Mouse (Mus musculus): Measurements from ENCODE around the gene Stim1.

GRCm38 (mm10) chr7:102434344-102434743, 166.7 kb downstream of the Stim1 start:
- no peak for TF ChIP-seq CHD2 (IDR thresholded peaks at IDR 0.05; ENCODE audit: low read depth, low read length)
- no peak for TF ChIP-seq MAFK (IDR thresholded peaks at IDR 0.05; ENCODE audit: insufficient read depth, low read depth, low read length)
- no peak for TF ChIP-seq ZNF384 (IDR thresholded peaks at IDR 0.05; ENCODE audit: low read depth, low read length)
- no peak for TF ChIP-seq HCFC1 (IDR thresholded peaks at IDR 0.05; ENCODE audit: borderline replicate concordance, insufficient read depth, low read length)

Measured in ES-E14 (cell line).